Mouse (Mus musculus): ENCODE results near the gene Ptms.

DNA sequence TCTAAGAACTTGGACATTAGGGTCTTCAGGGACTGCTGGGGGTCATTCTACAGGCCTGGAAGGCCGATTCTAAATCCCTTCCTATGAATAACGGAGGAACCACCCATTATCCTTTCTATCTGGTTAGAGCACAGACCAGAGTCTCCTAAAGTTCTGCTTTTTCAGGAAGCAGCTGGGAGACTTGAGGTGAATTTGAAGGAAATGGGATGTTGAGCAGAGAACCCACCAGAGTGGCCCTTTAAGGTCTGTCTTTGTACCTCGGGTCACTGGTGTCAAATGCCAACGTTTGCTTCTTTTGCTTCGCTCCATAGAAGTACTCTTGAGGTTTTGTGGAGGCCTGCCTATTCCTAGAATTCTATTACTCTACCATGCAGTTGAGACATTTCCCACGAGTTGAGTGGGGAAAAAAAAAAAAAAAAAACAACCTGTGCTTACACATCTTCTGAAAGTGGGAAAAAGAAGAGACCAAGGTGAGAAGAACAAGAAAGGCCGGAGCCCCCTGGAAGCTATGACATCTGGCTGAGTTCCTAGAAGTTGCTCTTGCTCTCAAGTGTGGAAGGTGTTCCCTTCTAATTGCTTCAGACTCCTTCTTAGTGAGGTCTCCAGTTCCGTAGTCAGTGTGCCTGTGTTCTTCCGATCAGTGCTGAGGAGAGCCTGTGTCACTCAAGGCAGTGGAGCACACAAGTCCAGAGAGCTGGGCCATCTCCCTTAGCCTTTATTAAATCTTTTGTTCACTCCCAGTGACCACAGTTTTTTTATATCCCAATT is 599 bp upstream of the Ptms start:
- TF ChIP-seq POLR2A (IDR thresholded peaks at IDR 0.05; ENCODE audit: control insufficient read depth, low read depth, low read length) (no peak), CTCF (IDR thresholded peaks at IDR 0.05; ENCODE audit: control insufficient read depth, insufficient read depth, insufficient replicate concordance, low read depth, low read length) (no peak)
